Mouse (Mus musculus) layer of hippocampus, postnatal 25 days (tissue): ENCODE measurements around the gene Myl12a. TPM values are rescaled to one million over a fixed set of nuclear protein-coding genes. Genes with fewer than 3 reads are reported as not detected.

Experiments used
- DNase-seq, 2 experiments: peaks; one replicate each; pipeline ENCODE4 v3.0.0; 2022; ENCODE audit warnings: mixed read lengths in 2 of 2, low spot score in 1 of 2; ENCODE audit errors: extremely low spot score in 1 of 2
- total RNA-seq, 2 experiments: library from RNA; stranded (reverse); gene quantifications; 2 replicates each; pipeline ENCODE4 v1.2.3; 2021

The Myl12a gene
- 10 to 100 TPM; 36.2 to 42.4 TPM for total RNA-seq

- DNase-seq: no peak
These were observed at the start of gene Myl12a for GRCm38 (mm10) chr17:71002744-71003094. TSS of gene Myl12a (minus strand) at chr17:71002878.

- no peak for DNase-seq
These were observed 46.6 kb upstream of the Myl12a start for GRCm38 (mm10) chr17:71049292-71049691.

- no peak for DNase-seq
These were observed 44.2 kb upstream of the Myl12a start for GRCm38 (mm10) chr17:71046856-71047255.

GRCm38 (mm10) chr17:71045591-71045990, 42.9 kb upstream of the Myl12a start:
- DNase-seq: no peak

GRCm38 (mm10) chr17:71042645-71043044, 40.0 kb upstream of the Myl12a start:
- DNase-seq: no peak

GRCm38 (mm10) chr17:71040582-71040880, 37.9 kb upstream of the Myl12a start:
- no peak for DNase-seq

GRCm38 (mm10) chr17:71039851-71040581, 37.3 kb upstream of the Myl12a start:
- DNase-seq: no peak

- DNase-seq: no peak
These were observed 36.1 kb upstream of the Myl12a start for GRCm38 (mm10) chr17:71038812-71039211.

- no peak for DNase-seq
These were observed 34.5 kb upstream of the Myl12a start for GRCm38 (mm10) chr17:71037188-71037587.

GRCm38 (mm10) chr17:71034472-71034871, 31.8 kb upstream of the Myl12a start:
- DNase-seq: no peak

GRCm38 (mm10) chr17:71032719-71033118, 30.0 kb upstream of the Myl12a start:
- DNase-seq: no peak

GRCm38 (mm10) chr17:71027186-71027585, 24.5 kb upstream of the Myl12a start:
- no peak for DNase-seq

- DNase-seq: no peak
These were observed 23.2 kb upstream of the Myl12a start for GRCm38 (mm10) chr17:71025922-71026321.

- DNase-seq: no peak
These were observed 21.4 kb upstream of the Myl12a start for GRCm38 (mm10) chr17:71024071-71024470.

- no peak for DNase-seq
These were observed 20.2 kb upstream of the Myl12a start for GRCm38 (mm10) chr17:71022841-71023240.

- no peak for DNase-seq
These were observed 17.2 kb upstream of the Myl12a start for GRCm38 (mm10) chr17:71019860-71020259.

GRCm38 (mm10) chr17:71019309-71019655, 16.6 kb upstream of the Myl12a start:
- no peak for DNase-seq

- DNase-seq: no peak
These were observed 16.1 kb upstream of the Myl12a start for GRCm38 (mm10) chr17:71018616-71019308.

GRCm38 (mm10) chr17:71018151-71018550, 15.5 kb upstream of the Myl12a start:
- no peak for DNase-seq

- no peak for DNase-seq
These were observed 14.8 kb upstream of the Myl12a start for GRCm38 (mm10) chr17:71017457-71017998.

- DNase-seq: no peak
These were observed 12.2 kb upstream of the Myl12a start for GRCm38 (mm10) chr17:71014911-71015310.

- no peak for DNase-seq
These were observed 10.4 kb upstream of the Myl12a start for GRCm38 (mm10) chr17:71013105-71013504.
